Mouse (Mus musculus) erythroid progenitor cell, adult 5-6 weeks (primary cell): Measurements from ENCODE around the gene Pcsk6. TPM values are rescaled to one million over a fixed set of nuclear protein-coding genes. Genes with fewer than 3 reads are reported as not detected.
A peak's percentile ranks its signal among the peaks of the same experiment; 100 is the strongest.
"Not testable (repeated sequence)": the region's sequence is repeated elsewhere in the genome, so short reads cannot be mapped to it uniquely, and the experiment has no call there.

Source experiments
- ATAC-seq: replicated peaks from 2 replicates; pipeline ENCODE4 v1.8.0; 2016; ENCODE audit warnings: moderate number of reproducible peaks, mild to moderate bottlenecking, moderate TSS enrichment, inconsistent platforms; ENCODE audit not compliant: poor library complexity, low FRiP score, severe bottlenecking
- total RNA-seq, 2 experiments: library from RNA; stranded (forward) in 1 of 2; stranded (reverse) in 1 of 2; fragments of 150-400 nt in 1 of 2; fragments of 186-747, 209-891 nt in 1 of 2; gene quantifications; 2 replicates each; pipeline versions ENCODE4 v1.2.3 to v1.2.4; 2015 to 2017; ENCODE audit warnings: low replicate concordance in 2 of 2

Gene Pcsk6
- not detected in 2 replicates for total RNA-seq (2015; ENCODE audit: low replicate concordance)
- total RNA-seq (2017; ENCODE audit: low replicate concordance) = not detected in 2 replicates

DNA sequence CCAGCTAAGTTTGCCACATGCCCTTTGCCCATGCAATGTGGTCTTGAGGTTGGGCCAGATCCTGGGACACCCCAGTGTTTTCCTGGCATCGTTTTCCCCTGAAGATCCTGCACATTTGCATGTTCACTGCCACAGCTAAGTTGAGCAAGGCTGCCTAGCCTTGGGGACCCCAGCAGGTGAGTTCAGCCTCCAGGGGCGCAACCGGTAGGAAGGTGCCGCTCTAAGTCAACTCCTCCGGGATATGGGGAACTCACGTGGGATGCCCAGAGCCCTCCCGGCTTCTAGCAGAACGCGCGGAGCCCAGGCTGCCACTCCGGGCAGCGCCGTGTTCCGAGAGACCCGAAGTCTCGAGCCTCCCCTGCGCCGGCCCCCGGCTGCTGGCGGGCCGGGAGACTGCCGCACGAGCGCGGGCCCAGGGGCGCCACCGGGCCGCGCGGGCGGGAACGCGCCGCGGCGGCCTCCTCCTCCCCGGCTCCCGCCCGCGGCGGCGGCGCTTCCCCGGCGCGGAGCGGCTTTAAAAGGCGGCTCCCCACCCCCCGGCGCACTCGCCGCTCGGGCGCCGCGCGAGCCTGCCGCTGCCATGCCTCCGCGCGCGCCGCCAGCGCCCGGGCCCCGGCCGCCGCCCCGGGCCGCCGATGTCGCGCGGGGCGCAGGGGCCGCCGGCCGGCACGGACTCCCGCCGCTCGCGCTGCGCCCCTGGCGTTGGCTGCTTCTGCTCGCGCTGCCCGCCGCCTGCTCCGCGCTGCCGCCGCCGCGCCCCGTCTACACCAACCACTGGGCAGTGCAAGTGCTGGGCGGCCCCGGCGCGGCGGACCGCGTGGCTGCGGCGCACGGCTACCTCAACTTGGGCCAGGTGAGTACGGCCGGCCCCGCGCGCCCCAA is at the start of gene Pcsk6:
Gene Pcsk6 (plus strand): TSS at position 144 of the 882 bp plus-strand sequence.
- no peak for ATAC-seq

DNA sequence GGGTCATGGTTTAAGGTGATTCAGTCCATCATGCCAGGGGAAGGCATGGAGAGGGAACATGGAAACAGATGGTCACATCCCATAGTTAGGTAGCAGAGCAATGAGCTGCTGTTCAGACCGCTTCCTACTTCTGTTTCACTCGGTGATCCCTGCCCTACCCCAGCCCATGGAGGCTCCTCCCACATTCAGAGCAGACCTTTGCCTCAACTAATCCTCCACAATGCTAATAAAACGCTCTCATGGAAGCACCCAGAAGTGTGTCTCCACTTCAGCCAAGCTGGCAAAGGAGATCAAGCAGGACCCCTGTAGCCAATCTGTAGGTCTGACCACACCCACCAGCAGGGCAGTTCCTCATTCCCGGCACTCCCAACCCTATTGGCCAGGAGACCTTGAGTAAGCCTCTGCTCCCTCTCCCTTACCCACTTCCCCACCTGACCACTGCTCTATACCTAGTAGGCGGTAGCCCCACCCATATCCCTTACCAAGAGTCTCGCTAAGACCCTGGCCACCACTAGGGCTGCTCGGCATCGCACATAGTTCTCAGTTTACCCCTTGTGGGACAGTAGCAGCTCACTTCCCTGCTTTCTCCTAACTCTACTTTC is 47.8 kb upstream of the Pcsk6 start:
- ATAC-seq = no peak

DNA sequence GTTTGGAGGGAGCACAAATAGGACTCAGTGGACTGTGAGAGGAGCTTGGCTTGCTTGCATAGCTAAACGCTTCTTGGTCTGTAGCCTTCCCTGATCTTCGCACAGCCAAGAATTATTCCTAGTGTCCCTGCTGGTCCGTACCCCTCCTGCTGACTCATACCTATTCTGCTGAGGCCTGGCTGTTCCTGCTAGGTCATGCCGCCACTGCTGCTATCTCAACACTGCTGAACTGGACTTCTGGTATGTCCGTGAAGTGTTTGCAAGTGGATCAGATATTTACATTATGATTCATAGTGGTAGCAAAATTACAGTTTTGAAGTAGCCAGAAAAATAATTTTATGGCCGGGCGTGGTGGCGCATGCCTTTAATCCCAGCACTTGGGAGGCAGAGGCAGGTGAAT is 44.0 kb upstream of the Pcsk6 start:
- no peak for ATAC-seq

DNA sequence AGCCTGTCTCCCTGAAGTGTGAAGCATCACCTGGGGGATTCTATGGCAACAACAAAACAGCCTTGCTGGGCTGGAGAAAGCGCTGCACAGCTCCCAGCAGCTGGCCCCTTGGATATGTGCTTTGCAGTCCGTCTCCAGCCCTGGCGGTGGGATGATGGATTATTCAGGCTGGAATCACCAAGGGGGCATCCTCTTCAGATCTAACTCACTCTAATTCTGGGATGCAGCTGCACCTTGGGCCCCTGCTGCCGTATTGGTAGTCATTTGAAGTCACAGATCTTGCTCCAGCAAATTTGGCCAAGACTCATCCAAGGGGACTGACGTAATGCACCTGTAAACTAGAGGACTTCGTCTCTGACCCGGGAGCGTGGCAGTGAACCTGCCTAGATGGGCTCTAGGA is 41.1 kb upstream of the Pcsk6 start:
- ATAC-seq = no peak

DNA sequence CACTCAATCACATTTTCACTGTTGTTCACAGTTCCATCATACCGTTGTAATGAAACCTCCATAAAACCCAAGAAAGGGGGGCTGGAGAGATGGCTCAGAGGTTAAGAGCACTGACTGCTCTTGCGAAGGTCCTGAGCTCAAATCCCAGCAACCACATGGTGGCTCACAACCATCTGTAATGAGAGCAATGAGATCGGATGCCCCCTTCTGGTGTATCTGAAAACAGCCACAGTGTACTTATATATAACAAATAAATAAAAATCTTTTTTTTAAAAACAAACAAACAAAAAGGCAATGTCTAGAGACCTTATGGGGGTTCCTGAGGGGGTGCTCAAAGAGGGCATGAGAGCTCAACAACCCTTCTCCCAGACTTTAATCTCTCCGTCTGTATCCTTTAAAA is 39.6 kb upstream of the Pcsk6 start:
- not testable (repeated sequence) for ATAC-seq

DNA sequence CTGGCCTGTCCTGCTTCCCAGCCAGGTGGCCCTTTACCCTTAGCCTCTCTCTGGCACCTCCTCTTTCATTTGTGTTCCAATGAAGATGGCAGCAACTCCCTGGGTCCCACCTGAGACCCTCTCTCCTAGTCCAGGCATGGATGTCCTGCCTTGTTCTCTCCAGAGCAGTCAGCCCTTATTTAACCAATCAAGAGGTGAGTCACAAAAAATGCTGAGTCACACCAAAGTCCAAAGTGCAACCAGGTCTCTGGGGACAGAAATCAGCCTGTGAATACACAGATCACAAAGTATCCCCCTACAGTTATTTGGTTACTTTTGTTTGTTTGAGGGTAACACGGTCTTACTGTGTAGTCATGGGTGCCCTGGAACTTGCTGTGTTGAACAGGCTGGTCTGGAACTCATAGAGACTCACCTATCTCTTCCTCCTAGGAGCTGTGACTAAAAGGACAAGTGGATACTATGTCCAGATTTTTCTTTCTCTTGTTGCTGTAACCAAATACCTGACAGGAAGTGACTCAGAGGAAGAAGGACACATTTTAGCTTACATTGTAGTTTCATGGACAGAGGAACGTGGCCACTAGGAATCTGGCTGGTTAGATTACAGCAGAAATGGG is 38.9 kb upstream of the Pcsk6 start:
- no peak for ATAC-seq

DNA sequence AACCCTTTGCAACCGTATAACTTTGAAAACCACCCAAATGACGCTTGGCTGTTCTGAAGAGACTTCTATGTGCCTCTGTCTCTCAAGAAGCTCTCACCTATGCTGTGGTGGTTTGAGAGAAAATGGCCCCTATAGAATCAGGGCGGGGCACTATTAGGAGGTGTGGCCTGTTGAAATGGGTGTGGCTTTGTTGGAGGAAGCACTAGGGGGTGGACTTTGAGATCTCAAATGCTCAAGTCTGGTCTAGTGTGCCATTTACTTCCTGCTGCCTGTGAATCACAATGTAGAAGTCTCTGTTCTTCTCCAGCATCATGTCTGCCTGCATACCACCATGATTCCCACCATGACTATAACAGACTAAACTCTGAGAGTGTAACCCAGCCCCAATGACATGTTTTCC is 21.8 kb upstream of the Pcsk6 start:
- ATAC-seq = no peak

DNA sequence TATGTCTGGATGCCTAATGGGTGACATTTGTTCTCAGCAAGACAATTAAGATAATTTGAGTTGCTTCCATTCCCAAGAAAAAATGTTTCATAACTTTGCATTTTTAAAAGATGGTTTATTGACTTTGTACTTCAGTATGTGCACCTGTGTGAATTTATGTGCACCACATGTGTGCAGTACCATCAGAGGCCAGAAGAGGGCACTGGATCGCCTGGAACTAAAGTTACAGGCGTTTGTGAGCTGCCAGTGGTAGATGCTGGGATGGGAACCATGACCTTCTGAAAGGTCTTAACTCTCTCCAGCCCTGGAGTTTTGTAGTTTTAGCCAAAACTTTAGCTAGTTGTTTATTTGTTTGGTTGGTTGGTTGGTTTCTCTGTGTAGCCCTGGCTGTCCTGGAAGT is 18.3 kb upstream of the Pcsk6 start:
- no peak for ATAC-seq

DNA sequence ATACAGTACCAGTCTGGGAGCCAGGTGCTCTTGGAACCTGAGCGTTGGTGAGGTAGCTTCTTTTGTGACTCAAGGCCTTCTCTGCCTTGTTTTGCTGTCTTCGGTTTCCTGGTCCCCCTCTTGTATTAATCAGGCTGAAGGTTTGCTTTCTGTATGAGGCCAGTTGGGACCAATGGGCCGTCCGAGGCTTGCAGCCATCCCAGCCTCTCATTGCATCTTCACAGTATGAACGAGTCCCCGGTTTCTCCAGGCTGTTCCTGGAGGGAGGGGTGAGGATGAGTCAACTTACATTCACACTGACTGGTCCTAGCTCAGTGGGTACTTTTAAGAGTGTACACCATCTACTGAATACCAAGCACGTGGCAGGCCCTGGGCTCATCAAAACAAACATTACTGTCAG is 553 bp upstream of the Pcsk6 start:
- ATAC-seq = no peak

DNA sequence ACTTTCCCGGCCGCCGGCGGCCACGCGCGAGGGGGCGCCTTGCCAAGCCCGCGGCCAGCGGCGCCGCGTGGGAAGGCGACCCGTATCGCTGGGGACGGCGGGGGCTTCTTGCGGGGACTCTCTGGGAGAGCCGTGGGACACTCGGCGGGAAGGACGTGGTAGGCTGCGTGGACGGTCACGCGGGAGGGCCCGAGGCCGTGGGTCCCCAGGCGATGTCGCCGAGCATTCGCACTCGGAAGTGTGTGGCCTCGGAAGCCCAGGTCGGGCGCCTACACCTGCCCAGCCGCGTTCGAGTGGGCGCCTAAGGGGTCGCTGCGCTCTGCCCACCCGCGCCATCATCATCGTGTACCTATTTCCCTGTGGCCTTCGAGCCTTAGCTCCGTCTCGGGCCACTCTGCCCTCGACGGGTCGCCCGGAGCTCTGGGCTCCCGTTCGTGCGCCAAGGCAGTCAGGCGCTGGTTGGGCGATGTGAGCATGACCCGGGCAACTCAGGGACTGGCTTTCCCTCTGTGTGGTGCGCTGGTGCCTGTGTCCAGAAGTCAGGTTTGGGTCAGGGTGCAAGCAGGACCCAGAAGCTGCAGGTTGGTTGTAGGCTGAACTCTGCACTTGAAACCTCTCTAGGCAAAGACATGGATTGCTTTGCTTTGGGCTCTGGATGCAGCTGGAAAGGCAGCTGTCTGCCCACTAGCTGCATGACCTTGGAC is 1.1 kb downstream of the Pcsk6 start:
- no peak for ATAC-seq

DNA sequence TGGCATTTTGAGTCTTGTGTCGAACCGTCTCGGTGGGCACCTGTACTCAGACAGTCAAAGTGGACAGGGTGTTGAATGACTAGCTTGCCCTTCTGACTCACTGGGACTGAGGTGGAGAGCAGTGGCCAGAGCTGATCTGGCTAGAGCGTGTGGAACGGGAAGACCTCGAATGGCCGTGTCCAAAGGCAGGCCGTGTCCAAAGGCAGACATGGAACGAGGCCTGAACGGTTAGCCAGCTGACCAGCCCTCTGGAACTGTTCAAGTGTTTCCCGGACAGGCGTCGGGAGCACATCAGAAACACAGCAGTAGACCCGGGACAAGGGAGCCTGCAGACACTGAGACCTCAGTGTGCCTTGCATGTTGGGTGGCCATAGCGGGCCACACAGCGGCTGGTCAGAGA is 7.6 kb downstream of the Pcsk6 start:
- ATAC-seq = no peak

DNA sequence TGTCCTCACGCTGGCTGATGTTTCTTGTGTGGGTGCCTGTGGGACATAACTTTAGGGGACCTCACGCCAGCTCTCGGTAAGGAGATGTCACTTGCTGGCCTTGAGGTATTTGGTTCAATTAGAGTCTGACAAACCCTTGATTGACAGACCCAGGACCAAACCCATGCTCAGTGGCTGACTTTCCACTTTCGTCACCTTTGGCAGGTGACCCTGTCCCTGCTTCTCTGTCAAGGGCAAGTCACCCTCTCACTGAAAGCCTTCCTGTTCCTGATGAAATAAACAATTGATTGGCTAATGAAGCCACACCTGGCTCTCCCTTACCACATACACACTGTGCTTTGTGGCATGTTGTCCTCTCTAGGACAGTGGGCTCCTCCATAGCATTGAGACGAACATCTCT is 8.3 kb downstream of the Pcsk6 start:
- ATAC-seq = no peak

DNA sequence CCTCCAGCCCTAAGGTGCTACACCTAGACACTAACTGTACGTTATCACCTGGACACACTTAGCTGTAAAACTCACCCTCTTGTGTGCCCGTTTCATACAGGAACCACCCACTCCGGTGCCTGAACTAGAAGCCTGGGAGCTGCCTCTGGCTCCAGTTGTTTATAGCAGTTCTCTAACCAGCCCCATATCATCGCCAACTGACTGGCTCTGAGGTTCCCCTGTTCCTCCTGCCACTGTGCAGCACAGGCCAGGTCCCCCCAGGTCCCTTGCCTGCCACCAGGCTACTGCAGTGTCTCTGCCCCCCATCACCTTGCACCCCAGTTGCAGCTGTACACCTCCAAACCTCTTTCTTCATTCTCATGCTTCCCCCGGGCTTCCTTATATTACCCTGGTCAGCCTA is 8.7 kb downstream of the Pcsk6 start:
- ATAC-seq = no peak

DNA sequence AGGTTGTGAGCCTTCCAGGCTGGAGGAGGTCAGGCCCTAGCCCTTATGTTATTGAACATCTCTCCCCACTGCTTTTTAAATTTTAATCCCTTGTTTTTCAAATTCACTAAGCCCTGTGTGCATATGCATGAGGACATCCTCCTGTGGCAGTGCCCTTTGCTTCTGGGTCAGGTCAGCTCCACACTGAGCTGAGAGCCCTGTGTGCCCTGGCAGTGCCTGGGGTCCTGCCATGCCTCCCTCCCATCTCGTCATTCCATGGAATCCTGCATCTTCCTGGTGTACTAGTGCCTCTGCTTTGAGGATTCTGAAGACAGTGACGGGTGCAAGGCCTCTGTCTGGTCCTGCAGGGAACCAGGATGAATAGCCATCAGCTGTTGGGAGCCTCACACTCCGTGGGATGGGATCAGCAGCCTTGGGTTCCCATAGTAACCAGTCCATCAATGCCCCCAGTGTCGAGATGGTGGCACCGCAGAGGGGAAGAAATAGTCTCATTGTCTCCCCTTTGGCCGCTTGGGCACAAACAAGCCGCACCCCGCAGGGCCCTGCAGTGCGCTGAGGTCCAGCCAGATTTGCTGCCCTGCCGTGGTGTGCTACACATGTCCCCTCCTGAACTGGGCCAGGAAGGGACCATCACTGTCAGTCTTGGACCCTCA is 9.5 kb downstream of the Pcsk6 start:
- ATAC-seq = no peak

DNA sequence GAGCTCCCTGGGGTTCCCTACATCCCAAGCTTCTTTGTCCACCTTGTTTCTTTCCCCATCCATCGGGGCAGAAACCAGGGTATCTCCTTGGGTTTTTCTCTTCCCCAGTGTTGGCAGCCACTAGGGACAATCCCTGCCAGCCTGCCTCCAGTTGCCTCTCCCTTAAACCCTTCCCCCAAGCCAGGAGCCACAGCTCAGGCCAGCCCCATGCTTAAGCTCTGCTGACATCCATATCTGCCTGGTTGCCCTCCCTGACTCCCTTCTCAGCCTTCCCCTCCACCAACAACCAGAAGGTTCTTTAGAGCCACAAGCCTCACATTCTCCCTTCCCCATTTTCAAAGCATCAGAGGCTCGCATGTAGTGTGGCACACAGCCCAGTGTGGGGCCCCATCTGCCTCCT is 10.3 kb downstream of the Pcsk6 start:
- ATAC-seq = no peak

DNA sequence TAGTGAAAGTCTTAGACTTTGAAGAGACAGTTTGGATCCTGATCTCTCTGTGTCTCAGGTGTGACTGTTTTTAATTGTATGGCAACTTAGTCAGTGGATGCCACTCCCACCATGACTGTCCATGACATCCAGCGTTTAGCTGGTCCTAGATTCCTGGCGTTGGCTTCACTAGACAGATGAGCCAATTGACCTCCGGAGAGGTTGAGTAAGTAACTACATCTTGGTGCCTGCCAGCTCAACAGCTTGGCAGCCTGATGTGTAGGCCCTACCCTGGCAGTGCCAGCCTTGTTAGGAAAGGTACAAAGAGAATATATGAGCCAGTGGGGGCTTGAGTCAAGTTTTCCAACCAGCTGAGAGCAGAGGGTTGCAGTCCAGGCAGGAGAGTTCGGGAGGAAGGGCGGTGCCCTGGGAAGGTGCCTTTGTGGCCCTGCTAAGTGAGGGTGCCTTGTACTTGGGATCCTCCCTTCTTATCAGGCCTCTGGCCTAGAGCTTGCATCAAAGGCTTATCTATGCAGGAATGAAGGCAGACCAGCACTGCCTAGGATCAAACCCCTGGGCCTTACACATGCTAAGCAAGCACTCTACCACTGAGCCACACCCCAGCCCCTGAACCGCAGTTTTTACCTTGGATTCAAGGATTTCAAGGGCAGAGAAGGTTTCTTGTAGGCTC is 11.8 kb downstream of the Pcsk6 start:
- peak; percentile 75 for ATAC-seq

DNA sequence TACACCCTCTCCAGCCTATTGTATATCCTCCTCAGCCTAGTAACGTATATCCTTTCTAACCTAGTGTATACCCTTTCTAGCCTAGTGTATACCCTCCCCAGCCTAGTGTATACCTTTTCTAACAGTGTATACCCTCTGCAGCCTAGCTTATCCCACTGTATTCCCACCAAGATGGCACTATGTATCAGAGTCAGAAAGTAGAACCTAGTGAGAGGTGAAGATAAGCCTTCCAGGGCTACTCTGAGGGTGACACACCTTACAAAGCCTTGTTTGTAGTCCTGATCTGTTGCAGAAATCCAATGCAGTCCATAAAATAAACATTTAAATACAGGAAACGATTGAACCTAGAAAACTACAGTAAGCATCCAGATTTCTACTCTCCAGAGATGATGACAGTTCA is 12.4 kb downstream of the Pcsk6 start:
- ATAC-seq = no peak

DNA sequence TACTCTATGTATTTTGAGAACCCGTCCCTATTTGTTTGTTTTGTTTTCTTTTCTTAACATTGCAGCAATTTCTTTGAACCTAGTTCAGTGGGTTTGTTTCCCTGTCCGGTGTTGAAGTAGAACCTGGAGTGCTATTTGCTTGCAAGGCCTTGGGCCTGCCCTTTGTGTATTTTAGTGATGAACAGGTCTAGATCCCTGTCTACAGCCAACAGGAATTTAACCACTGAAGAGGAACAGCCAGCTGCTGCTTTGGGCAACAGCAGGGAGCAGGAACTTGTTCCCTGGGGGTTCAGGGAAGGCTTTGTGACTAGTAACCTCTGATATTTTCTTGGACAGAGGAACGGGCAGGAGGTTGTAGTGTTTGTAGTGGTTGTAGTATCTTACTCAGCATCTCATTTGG is 15.1 kb downstream of the Pcsk6 start:
- no peak for ATAC-seq

DNA sequence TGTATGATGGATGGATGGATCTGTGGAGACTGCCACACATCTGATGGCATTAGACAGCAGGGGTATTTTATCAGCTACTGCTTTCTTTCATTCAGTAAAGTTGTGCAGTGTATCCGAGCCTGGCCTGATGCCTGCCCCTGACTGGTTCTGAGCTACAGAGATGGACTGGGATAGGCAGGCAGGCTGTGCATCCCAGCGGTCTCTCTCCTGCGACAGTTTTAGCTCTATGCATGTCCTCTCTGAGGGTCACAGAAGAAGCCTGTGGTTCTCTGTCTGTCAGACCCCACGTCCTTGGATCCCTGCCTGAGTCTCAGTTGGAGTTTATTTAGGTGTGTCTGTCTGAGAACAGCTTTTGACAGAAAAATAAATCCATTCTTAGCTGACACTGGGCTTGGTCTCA is 16.7 kb downstream of the Pcsk6 start:
- ATAC-seq = no peak
